Mouse (Mus musculus): Measurements from ENCODE around the gene Zhx3. TPM values are rescaled to one million over a fixed set of nuclear protein-coding genes. Genes with fewer than 3 reads are reported as not detected.

Zhx3 gene
- total RNA-seq, 1 experiment = 1.3 TPM

- Histone ChIP-seq H3K4me3 (ENCODE audit: insufficient read depth in 1 of 2, low read depth in 1 of 2, low read length in 2 of 2, poor library complexity in 1 of 2, severe bottlenecking in 1 of 2) (no peak overlapping the region), H3K9me3 (ENCODE audit: control insufficient read depth, insufficient read depth, low read depth, low read length) (no peaks in the 10 kb centered on the region), H3K9ac (ENCODE audit: insufficient read depth, low read depth, low read length, poor library complexity, severe bottlenecking) (no peak overlapping the region), H3K4me1 (ENCODE audit: control insufficient read depth in 2 of 2, insufficient read depth in 2 of 2, low read length in 2 of 2, poor library complexity in 1 of 2) (no peaks in the 10 kb centered on the region), H3K36me3 (ENCODE audit: control insufficient read depth, insufficient read depth, low read length, poor library complexity, severe bottlenecking) (no peaks in the 10 kb centered on the region), H3K27ac (ENCODE audit: insufficient read depth, low read depth, low read length, poor library complexity, severe bottlenecking) (no peak overlapping the region)
- DNase-seq (ENCODE audit: low read depth, low spot score) = no peak
- TF ChIP-seq ZC3H11A (IDR thresholded peaks at IDR 0.05; ENCODE audit: borderline replicate concordance, low read depth, low read length) = no peak
- no peak for TF ChIP-seq MAFK (IDR thresholded peaks at IDR 0.05; ENCODE audit: insufficient read depth, low read depth, low read length)
- TF ChIP-seq HCFC1 (IDR thresholded peaks at IDR 0.05; ENCODE audit: borderline replicate concordance, insufficient read depth, low read length) = no peak
- TF ChIP-seq ZNF384 (IDR thresholded peaks at IDR 0.05; ENCODE audit: low read depth, low read length) = no peak
- no peak for TF ChIP-seq CHD2 (IDR thresholded peaks at IDR 0.05; ENCODE audit: low read depth, low read length)
- in situ Hi-C loops (cut with MboI; ENCODE audit: low sequenced_read_pairs in 2 of 2, unreplicated experiment in 2 of 2) = no loop called here
These were observed 70.5 kb downstream of the Zhx3 start for GRCm38 (mm10) chr2:160802326-160802725.

GRCm38 (mm10) chr2:160800967-160801366 is 71.8 kb downstream of the Zhx3 start:
- Histone ChIP-seq H3K36me3 (ENCODE audit: control insufficient read depth, insufficient read depth, low read length, poor library complexity, severe bottlenecking) (no peaks in the 10 kb centered on the region), H3K27ac (ENCODE audit: insufficient read depth, low read depth, low read length, poor library complexity, severe bottlenecking) (no peak overlapping the region), H3K9me3 (ENCODE audit: control insufficient read depth, insufficient read depth, low read depth, low read length) (no peaks in the 10 kb centered on the region), H3K4me1 (ENCODE audit: control insufficient read depth in 2 of 2, insufficient read depth in 2 of 2, low read length in 2 of 2, poor library complexity in 1 of 2) (no peaks in the 10 kb centered on the region), H3K9ac (ENCODE audit: insufficient read depth, low read depth, low read length, poor library complexity, severe bottlenecking) (no peak overlapping the region), H3K4me3 (ENCODE audit: insufficient read depth in 1 of 2, low read depth in 1 of 2, low read length in 2 of 2, poor library complexity in 1 of 2, severe bottlenecking in 1 of 2) (no peak overlapping the region)
- in situ Hi-C loops (cut with MboI; ENCODE audit: low sequenced_read_pairs in 2 of 2, unreplicated experiment in 2 of 2) = no loop called here
- TF ChIP-seq ZNF384 (IDR thresholded peaks at IDR 0.05; ENCODE audit: low read depth, low read length) (no peak), ZC3H11A (IDR thresholded peaks at IDR 0.05; ENCODE audit: borderline replicate concordance, low read depth, low read length) (no peak), HCFC1 (IDR thresholded peaks at IDR 0.05; ENCODE audit: borderline replicate concordance, insufficient read depth, low read length) (no peak), CHD2 (IDR thresholded peaks at IDR 0.05; ENCODE audit: low read depth, low read length) (no peak), MAFK (IDR thresholded peaks at IDR 0.05; ENCODE audit: insufficient read depth, low read depth, low read length) (no peak)
- no peak for DNase-seq (ENCODE audit: low read depth, low spot score)

- in situ Hi-C loops (cut with MboI; ENCODE audit: low sequenced_read_pairs in 2 of 2, unreplicated experiment in 2 of 2) = no loop called here
- TF ChIP-seq CHD2 (IDR thresholded peaks at IDR 0.05; ENCODE audit: low read depth, low read length) (no peak), MAFK (IDR thresholded peaks at IDR 0.05; ENCODE audit: insufficient read depth, low read depth, low read length) (no peak), ZNF384 (IDR thresholded peaks at IDR 0.05; ENCODE audit: low read depth, low read length) (no peak), HCFC1 (IDR thresholded peaks at IDR 0.05; ENCODE audit: borderline replicate concordance, insufficient read depth, low read length) (no peak), ZC3H11A (IDR thresholded peaks at IDR 0.05; ENCODE audit: borderline replicate concordance, low read depth, low read length) (no peak)
- Histone ChIP-seq H3K9me3 (ENCODE audit: control insufficient read depth, insufficient read depth, low read depth, low read length) (no peaks in the 10 kb centered on the region), H3K9ac (ENCODE audit: insufficient read depth, low read depth, low read length, poor library complexity, severe bottlenecking) (no peak overlapping the region), H3K36me3 (ENCODE audit: control insufficient read depth, insufficient read depth, low read length, poor library complexity, severe bottlenecking) (no peaks in the 10 kb centered on the region), H3K4me3 (ENCODE audit: insufficient read depth in 1 of 2, low read depth in 1 of 2, low read length in 2 of 2, poor library complexity in 1 of 2, severe bottlenecking in 1 of 2) (no peak overlapping the region), H3K27ac (ENCODE audit: insufficient read depth, low read depth, low read length, poor library complexity, severe bottlenecking) (no peak overlapping the region), H3K4me1 (ENCODE audit: control insufficient read depth in 2 of 2, insufficient read depth in 2 of 2, low read length in 2 of 2, poor library complexity in 1 of 2) (no peaks in the 10 kb centered on the region)
- no peak for DNase-seq (ENCODE audit: low read depth, low spot score)
These were observed 74.6 kb downstream of the Zhx3 start for GRCm38 (mm10) chr2:160798206-160798605.

- H3K9ac ChIP-seq (ENCODE audit: insufficient read depth, low read depth, low read length, poor library complexity, severe bottlenecking) = no peak overlapping the region
- no peak overlapping the region for H3K4me3 ChIP-seq (ENCODE audit: insufficient read depth in 1 of 2, low read depth in 1 of 2, low read length in 2 of 2, poor library complexity in 1 of 2, severe bottlenecking in 1 of 2)
- in situ Hi-C loops (cut with MboI; ENCODE audit: low sequenced_read_pairs in 2 of 2, unreplicated experiment in 2 of 2) = no loop called here
- no peak for TF ChIP-seq CHD2 (IDR thresholded peaks at IDR 0.05; ENCODE audit: low read depth, low read length)
- H3K27ac ChIP-seq (ENCODE audit: insufficient read depth, low read depth, low read length, poor library complexity, severe bottlenecking) = no peak overlapping the region
- H3K4me1 ChIP-seq (ENCODE audit: control insufficient read depth in 2 of 2, insufficient read depth in 2 of 2, low read length in 2 of 2, poor library complexity in 1 of 2) = no peaks in the 10 kb centered on the region
- H3K9me3 ChIP-seq (ENCODE audit: control insufficient read depth, insufficient read depth, low read depth, low read length) = no peaks in the 10 kb centered on the region
- H3K36me3 ChIP-seq (ENCODE audit: control insufficient read depth, insufficient read depth, low read length, poor library complexity, severe bottlenecking) = no peaks in the 10 kb centered on the region
- DNase-seq (ENCODE audit: low read depth, low spot score) = no peak
These were observed 75.8 kb downstream of the Zhx3 start for GRCm38 (mm10) chr2:160796973-160797372.

GRCm38 (mm10) chr2:160793117-160793516 is 79.7 kb downstream of the Zhx3 start:
- in situ Hi-C loops (cut with MboI; ENCODE audit: low sequenced_read_pairs in 2 of 2, unreplicated experiment in 2 of 2) = no loop called here
- TF ChIP-seq HCFC1 (IDR thresholded peaks at IDR 0.05; ENCODE audit: borderline replicate concordance, insufficient read depth, low read length) (no peak), ZNF384 (IDR thresholded peaks at IDR 0.05; ENCODE audit: low read depth, low read length) (no peak), ZC3H11A (IDR thresholded peaks at IDR 0.05; ENCODE audit: borderline replicate concordance, low read depth, low read length) (no peak), MAFK (IDR thresholded peaks at IDR 0.05; ENCODE audit: insufficient read depth, low read depth, low read length) (no peak), CHD2 (IDR thresholded peaks at IDR 0.05; ENCODE audit: low read depth, low read length) (no peak)
- Histone ChIP-seq H3K4me3 (ENCODE audit: insufficient read depth in 1 of 2, low read depth in 1 of 2, low read length in 2 of 2, poor library complexity in 1 of 2, severe bottlenecking in 1 of 2) (no peak overlapping the region), H3K27ac (ENCODE audit: insufficient read depth, low read depth, low read length, poor library complexity, severe bottlenecking) (no peak overlapping the region), H3K4me1 (ENCODE audit: control insufficient read depth in 2 of 2, insufficient read depth in 2 of 2, low read length in 2 of 2, poor library complexity in 1 of 2) (no peaks in the 10 kb centered on the region), H3K9me3 (ENCODE audit: control insufficient read depth, insufficient read depth, low read depth, low read length) (no peaks in the 10 kb centered on the region), H3K36me3 (ENCODE audit: control insufficient read depth, insufficient read depth, low read length, poor library complexity, severe bottlenecking) (no peaks in the 10 kb centered on the region), H3K9ac (ENCODE audit: insufficient read depth, low read depth, low read length, poor library complexity, severe bottlenecking) (no peak overlapping the region)
- no peak for DNase-seq (ENCODE audit: low read depth, low spot score)
